Mouse (Mus musculus) brain, adult 10 weeks (tissue): ENCODE data around the gene Olfr53. TPM values are rescaled to one million over a fixed set of nuclear protein-coding genes. Genes with fewer than 3 reads are reported as not detected.

Source experiments
- polyA plus RNA-seq: library from polyadenylated mRNA; stranded (reverse); fragments of 350-450 nt; fragmentation: Illumina TruSeq; extraction: RNeasy Lipid Tissue Mini Kit (QIAGEN cat#74804); gene quantifications from one replicate; pipeline ENCODE4 v1.2.3, GENCODE M21; 2015; ENCODE audit warnings: low read depth, low replicate concordance

Gene Olfr53
- polyA plus RNA-seq: not detected

DNA sequence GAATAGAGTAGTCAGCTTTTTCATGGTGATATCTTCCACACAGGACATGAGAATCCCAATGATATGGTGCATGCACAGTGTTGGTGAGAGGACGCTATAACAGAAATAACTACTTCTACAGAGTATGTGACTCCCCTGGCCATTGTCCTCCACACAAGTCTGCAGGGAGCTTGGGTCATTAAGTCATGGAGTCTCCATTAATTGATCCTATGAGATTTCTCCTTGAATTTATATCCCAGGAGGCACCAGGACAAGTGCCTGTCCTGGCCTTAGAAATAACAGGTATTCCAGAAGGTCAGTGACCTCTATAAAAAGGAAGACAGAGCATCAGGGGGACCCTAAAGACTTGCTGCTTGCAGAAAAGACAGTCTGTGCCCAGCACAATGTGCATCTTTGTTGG, at the start of gene Olfr53:
TSS of gene Olfr53 (plus strand) at position 301 of the 400 bp plus-strand sequence.

DNA sequence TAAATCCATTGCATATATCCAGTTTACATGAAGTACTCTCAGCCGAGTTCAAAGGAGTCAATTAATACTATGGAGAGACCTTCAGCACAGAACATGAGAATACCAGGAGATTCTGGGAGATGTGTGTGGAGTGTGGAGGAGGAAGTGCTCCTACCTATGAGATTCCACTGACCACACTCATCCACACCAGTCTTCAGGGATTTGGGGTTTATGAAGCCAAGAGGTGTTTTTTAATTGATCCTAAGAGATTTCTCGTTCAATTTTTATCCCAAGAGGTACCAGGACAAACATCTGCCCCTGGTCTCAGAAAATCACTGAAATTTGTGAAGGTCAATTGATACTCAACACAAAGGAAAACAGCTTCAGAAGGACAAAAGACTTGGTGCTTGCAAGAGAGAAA, 45.3 kb upstream of the Olfr53 start, which contains the start of gene Olfr46:
TSS of gene Olfr46 (plus strand) at position 301 of the 400 bp plus-strand sequence.

DNA sequence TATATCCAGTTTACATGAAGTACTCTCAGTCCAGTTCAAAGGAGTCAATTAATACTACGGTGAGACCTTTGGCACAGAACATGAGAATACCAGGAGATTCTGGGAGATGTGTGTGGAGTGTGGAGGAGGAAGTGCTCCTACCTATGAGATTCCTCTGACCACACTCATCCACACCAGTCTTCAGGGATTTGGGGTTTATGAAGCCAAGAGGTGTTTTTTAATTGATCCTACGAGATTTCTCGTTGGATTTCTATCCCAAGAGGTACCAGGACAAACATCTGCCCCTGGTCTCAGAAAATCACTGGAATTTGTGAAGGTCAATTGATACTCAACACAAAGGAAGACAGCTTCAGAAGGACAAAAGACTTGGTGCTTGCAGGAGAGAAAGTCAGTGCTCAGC, 17.6 kb upstream of the Olfr53 start, which contains the start of gene Olfr61:
TSS of gene Olfr61 (plus strand) at position 301 of the 400 bp plus-strand sequence.

GRCm38 (mm10) chr7:140659630-140660029, 13.4 kb downstream of the Olfr53 start, which contains the start of gene Olfr539:
Gene Olfr539 (plus strand): TSS chr7:140659930.

DNA sequence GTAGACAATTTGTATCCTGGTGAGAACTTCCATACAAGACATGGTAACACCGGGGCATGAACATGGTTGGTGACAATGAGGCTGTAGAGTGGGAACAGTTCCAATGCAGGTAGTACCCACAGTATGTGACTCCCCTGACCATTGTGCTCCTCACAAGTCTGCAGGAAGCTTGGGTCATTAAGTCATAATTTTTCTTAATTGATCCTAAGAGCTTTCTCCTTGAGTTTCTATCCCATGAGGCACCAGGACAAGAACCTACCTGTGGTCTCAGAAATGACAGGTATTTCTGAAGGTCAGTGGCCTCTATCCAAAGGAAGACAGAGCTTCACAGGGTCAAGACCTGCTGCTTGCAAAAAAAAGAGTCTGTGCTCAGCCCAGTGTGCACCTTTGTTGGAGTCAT, 35.4 kb downstream of the Olfr53 start, which contains the start of gene Olfr45:
TSS of gene Olfr45 (plus strand) at position 301 of the 400 bp plus-strand sequence.

DNA sequence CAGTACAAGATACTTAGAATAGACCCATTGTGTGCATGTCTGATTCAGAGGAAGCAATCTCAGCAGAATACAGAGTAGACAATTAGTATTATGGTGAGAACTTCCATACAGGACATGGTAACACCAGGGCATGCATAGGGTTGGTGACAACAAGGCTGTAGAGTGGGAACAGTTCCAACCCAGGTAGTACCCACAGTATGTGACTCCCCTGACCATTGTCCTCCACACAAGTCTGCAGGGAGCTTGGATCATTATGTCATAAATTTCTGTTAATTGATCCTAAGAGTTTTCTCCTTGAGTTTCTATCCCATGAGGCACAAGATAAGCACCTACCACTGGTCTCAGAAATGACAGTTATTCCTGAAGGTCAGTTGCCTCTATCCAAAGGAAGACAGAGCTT, 50.7 kb downstream of the Olfr53 start, which contains the start of gene Olfr541:
TSS of gene Olfr541 (plus strand) at position 301 of the 400 bp plus-strand sequence.

Other genes starting within 250 kb of the Olfr53 start
- not detected for gene Olfr531, start 243.5 kb upstream of the Olfr53 start, polyA plus RNA-seq
- not detected for gene Olfr532, start 224.8 kb upstream of the Olfr53 start, polyA plus RNA-seq
- not detected for gene Olfr533, start 183.1 kb upstream of the Olfr53 start, polyA plus RNA-seq
- gene Olfr535, start 162.2 kb upstream of the Olfr53 start, polyA plus RNA-seq: not detected
- gene Olfr536, start 139.1 kb upstream of the Olfr53 start, polyA plus RNA-seq: not detected
- gene Olfr538, start 78.6 kb upstream of the Olfr53 start, polyA plus RNA-seq: not detected
- gene Olfr46, start 45.2 kb upstream of the Olfr53 start, polyA plus RNA-seq: not detected
- not detected for gene Olfr61, start 17.5 kb upstream of the Olfr53 start, polyA plus RNA-seq
- gene Olfr539, start 13.5 kb downstream of the Olfr53 start, polyA plus RNA-seq: not detected
- gene Olfr45, start 35.5 kb downstream of the Olfr53 start, polyA plus RNA-seq: not detected
- gene Olfr541, start 50.8 kb downstream of the Olfr53 start, polyA plus RNA-seq: not detected
- 0.73 TPM for gene Cyp2e1, start 117.3 kb downstream of the Olfr53 start, polyA plus RNA-seq
- 0.52 TPM for gene Syce1, start 141.4 kb downstream of the Olfr53 start, polyA plus RNA-seq
- gene Zfp941, start 175.7 kb downstream of the Olfr53 start, polyA plus RNA-seq: 21.9 TPM
- 1.6 TPM for gene Urah, start 188.6 kb downstream of the Olfr53 start, polyA plus RNA-seq
- gene Scgb1c1, start 199.1 kb downstream of the Olfr53 start, polyA plus RNA-seq: not detected
- 0.28 TPM for gene Odf3, start 201.4 kb downstream of the Olfr53 start, polyA plus RNA-seq
- gene Gm45785, start 209.9 kb downstream of the Olfr53 start, polyA plus RNA-seq: not detected
- 66.6 TPM for gene Ric8a, start 210.5 kb downstream of the Olfr53 start, polyA plus RNA-seq
- 34.2 TPM for gene Bet1l, start 211.1 kb downstream of the Olfr53 start, polyA plus RNA-seq
- gene Psmd13, start 235.5 kb downstream of the Olfr53 start, polyA plus RNA-seq: 133 TPM
- 133 TPM for gene Sirt3, start 235.9 kb downstream of the Olfr53 start, polyA plus RNA-seq